Mouse (Mus musculus) frontal cortex, postnatal 10 days (tissue): ENCODE measurements around the gene Tmem258.

ENCODE experiments used
- DNase-seq, 2 experiments: peaks; one replicate each; pipeline ENCODE4 v3.0.0; 2022; ENCODE audit warnings: low spot score in 2 of 2, mixed read lengths in 1 of 2

Gene Tmem258

DNA sequence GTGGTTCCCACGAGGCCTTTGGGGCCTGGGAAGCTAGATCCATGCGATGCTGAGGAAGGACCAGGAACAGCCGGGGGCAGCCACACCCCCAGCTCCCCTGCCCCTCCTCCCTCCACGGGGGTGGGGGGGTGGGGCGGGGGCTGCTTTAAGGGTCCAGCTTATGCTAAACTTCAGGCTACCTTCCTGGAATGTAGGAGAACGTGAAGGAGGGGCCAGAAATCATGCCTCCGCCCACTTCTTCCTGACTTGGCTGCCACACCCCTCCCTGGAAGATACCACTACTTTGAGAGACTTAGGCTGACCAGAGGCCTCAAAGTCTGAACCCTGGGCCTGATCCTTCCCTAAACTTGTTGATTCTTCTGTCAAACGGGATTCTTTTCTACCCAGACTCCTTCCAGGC is 18.8 kb downstream of the Tmem258 start:
- DNase-seq = no peak

GRCm38 (mm10) chr19:10223561-10223960 is 19.7 kb downstream of the Tmem258 start:
- DNase-seq = no peak

DNA sequence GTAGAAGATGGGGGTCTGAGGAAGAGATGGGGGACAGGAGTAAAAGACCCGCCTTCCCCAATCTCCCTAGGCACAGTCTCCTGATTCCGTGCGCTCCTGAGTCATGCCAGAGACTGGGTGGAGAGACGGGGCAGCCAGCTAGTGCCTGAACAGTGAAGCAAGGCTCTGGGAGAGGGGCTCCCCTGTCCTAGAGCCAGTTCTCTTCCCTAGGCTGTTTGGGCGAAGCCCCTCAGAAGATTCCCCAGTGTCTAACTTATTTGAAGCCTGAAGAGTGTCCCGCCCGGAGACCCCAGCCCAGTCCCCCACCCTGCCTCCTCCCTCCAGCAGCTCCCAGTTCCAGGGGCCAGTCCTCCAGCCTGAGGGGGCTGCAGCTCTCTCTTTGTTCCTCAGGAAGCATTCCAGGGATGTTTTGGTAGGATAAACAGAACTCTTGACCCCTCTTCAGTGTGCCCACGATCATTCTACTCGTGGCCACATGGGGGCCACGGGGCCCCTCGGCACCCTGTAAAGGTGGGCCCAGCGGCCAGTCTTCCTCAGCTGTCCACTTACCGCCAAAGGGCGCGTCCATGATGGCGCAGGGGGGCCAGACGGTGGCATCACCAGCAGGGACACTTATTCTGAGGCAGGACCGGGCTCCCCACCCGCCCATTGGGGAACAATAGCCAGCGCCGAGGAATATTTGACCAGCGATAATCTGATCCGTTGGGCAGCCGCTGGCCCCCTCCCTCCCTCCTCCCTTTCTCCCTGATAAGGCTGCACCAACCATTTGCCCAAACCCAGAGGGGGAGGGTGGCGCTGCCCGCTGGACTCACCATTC is 21.0 kb downstream of the Tmem258 start:
- no peak for DNase-seq

GRCm38 (mm10) chr19:10225767-10226166 is 22.0 kb downstream of the Tmem258 start:
- DNase-seq = no peak

- no peak for DNase-seq
Measured at GRCm38 (mm10) chr19:10231016-10231415, 27.2 kb downstream of the Tmem258 start.

GRCm38 (mm10) chr19:10231871-10232270 is 28.1 kb downstream of the Tmem258 start:
- no peak for DNase-seq

DNA sequence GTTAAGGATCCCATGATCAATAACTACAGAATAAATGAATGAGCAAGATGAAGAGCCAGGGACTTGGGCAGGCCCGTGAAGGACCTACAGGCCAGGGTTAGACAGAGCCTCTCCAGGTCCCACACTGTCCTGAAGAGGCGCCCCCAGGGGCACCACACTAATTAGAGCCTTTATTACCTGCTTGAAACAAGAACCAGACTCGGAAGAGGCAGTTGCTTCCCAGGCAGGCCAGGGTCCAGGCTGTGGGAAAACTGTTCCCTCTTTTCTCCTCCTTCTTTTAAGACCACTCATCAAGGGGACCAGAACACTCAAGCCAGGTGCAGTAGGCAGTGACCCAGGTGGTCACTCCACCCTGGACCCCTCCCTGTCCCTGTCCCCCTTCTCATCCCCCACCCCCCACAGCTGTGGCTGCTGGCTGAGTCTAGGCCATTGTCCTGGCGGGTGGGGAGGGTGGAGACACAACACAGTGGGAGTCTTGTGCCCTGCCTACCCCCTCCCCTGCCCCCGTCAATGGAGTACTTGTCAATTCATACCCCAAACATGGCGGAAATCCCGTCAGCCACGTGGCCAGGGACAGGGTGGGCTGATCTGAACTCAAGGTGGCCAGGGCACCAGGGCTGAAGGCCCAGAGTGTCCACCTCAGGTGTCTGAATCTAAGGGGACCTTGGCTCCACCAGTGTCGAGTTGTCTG is 28.7 kb downstream of the Tmem258 start:
- no peak for DNase-seq

DNA sequence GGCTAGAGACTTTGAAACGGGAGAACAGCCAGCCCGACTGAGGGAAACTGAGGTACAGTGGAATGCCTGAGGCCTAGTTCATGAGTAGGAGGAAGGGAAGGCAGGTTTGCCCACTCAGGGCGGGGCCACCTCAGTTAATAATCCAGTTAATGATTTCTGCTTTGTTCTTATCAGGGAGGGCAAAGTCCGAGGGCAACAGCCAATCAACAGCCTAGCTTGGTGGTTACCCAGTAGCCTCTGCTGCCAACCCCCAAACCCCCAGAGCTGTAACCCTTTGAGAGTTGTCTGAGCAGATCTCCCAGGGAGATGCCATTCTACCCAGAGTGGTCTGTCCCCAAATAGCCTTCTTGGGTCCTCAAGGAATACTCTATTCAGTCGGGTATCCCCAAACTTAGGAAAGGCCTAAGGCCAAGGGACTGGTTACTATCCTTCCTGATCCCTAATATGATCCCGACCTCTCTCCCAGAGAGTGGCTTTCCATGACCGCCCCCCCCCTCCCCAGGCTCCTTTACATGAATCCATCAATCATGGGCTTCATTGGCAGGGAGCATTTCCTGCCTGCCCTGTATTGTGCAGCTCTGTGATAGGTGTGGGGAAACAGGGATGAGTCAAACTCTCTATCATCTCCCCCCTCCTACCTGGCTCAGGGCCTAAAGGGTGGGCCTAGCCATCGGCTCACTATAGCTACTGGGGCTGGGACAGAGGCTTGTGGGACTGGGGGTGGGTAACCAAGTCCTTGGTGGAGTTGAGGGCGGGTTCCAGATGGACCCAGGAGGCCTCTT is 32.2 kb downstream of the Tmem258 start:
- no peak for DNase-seq

- DNase-seq = no peak
Measured at GRCm38 (mm10) chr19:10238477-10238876, 34.7 kb downstream of the Tmem258 start.

DNA sequence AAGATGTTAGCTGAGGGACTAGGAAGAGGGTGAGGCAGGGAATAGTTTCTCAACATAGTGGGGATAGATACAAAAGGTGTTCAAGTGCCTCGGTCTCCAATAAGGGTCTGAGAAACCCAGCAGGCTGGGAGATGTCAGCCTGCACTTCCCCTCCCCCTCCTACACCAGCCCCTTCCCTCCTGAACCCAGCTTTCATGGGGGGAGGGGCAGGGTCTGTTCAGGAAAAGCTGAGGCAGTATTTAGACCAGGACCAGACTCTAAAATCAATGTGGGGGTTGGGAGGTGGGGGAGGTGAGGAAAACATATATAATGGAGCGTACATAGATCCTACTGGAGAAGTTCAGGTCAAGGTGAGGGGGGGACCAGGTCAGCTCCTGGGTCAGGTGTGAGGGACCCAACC is 35.6 kb downstream of the Tmem258 start:
- DNase-seq = no peak

DNA sequence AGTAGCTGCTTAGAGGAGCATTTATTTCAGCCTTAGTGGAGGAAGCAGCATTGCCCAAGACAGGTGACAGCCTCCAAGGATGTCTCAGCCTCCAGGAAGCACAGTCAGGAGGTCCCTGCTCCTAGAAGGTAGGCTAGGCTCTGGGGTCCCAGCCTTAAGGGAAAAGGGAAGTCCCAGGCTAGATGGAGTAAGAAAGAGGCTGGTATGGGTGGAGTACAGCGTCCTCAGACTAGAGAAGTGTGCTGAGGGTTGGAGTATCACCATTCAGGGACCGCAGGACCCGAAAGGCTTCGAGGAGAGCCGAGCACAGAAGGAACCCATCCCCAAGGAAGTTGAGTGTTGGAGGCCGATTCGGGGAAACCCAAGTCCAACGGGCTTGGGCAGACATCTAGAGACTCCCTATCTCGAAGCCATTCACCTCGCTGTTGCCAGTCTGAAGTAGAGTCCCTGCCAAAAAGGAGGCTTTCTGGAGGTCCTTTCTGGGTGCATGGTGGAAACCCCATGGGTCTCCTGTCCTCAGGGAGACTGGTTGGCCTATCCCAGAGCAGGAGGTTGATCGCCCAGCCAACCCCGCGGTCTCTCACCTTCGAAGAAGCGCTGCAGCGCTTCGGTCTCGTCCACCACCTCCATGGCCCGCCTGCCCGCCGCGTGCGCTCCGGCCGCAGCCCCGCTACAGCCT is 36.3 kb downstream of the Tmem258 start:
- DNase-seq = no peak

DNA sequence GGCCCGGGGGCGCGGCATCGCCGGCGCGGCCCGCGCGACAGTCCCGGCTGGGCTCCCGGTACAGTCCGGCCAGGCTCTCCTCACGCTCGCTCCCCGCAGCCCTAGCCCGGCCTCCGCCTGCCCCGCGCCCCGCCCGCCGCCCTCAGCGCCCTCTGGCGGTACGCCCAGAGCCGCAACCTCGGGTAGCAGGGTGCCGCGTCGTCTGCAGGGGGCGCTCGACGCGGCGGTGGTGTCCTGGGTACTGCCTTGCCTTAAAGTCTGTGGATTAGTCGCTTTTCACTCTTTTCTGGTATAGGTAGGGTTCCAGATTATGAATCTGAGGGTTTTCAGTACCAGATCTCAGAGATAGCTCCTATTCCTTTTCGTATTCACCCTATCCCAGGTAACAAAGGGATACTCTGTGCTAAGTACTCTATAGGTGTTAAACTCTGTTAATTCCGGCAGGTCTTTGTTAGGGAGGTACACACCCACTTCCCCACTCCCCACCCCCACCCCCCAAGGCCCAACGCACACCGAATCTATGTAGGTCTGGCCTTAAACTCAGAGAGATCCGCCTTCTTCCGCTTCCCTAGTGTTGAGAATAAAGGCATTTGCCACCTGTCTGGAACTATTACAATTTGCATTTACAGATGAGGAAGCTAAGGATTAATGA is 37.0 kb downstream of the Tmem258 start, which contains the start of gene Myrf:
Gene Myrf, minus strand, starts transcription at position 95 of the 652 bp plus-strand sequence.
- peak in 1 of 2 experiments; percentile 60 for DNase-seq

DNA sequence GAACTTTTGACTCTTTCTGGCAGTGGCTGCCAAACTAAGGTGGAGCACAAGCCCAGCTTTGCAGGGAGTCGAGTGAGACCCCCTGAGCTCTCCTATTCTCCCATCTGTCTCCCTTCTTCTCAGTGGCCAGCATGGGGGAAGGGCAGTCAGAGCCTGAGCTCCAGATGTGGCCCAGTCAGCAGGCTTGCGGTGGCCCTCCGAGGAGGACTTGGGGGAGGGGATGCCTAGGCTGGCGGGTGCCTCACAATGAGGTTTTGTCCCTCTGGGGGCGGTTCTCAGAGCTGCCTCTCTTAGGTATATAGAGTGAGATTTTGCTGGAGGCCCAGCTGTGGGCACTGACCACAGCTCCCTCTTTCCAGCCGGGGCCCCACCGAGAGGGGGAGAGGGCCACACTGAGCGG is 39.1 kb downstream of the Tmem258 start:
- DNase-seq = no peak

DNA sequence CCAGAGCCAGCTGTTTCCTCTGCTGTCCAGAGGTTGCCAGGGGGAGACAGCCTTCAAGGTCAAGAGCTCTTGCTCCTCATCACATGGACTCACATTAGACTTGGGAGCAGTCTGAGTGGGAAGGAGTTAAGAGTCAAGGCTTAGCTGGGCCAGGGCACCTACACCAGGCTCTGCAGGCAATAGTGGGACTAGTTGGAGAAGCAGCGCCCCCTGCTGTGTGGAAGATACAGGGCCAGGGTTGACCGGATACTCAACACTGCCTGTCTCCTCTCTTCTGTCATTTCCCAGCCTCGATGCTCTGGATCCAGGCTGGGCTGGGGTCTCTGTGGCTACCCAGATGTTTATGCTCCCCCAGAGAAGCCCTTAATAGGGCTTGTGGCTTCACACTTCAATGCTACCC is 40.4 kb downstream of the Tmem258 start:
- peak in 1 of 2 experiments; percentile 42 for DNase-seq

DNA sequence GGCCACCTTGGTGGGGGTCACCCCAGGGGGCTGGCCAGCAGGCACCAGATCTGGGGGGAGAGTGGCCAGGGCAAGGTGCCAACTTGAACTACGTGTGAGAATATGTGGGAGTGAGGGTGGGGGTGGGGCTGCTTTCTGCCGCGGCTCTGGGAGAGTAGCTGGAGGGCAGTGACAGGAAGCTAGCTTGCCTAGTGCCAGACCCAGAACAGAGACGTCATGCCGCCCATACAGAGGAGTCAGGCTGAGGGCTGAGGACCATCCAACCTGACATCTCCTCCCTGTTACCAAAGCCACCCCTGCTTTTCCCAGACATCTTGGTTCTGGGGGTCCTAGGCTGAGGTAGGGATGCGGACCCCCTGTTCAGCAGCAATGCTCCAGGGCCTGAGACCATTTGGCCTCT is 43.4 kb downstream of the Tmem258 start:
- no peak for DNase-seq

- DNase-seq = no peak
Measured at GRCm38 (mm10) chr19:10248128-10248527, 44.3 kb downstream of the Tmem258 start.
